Mouse (Mus musculus) CD4-positive, CD25-positive, alpha-beta regulatory T cell, adult 4 months (primary cell): Measurements from ENCODE around the gene Prokr1. TPM values are rescaled to one million over a fixed set of nuclear protein-coding genes. Genes with fewer than 3 reads are reported as not detected.

Experiments
- polyA plus RNA-seq, 2 experiments: library from polyadenylated mRNA; unstranded; fragments of 100-300 nt; shearing (Covaris generic); gene quantifications; one replicate each; pipeline ENCODE4 v1.2.1; 2017

Gene Prokr1
- polyA plus RNA-seq, 2 experiments from 2014 or later: 0.32 TPM; not detected in 1

Other genes starting within 250 kb of the Prokr1 start
- gene Gkn1, start 239.8 kb downstream of the Prokr1 start, polyA plus RNA-seq: not detected
- gene Gkn2, start 217.4 kb downstream of the Prokr1 start, polyA plus RNA-seq: not detected
- gene Gkn3, start 201.8 kb downstream of the Prokr1 start, polyA plus RNA-seq: not detected
- gene Bmp10, start 161.7 kb downstream of the Prokr1 start, polyA plus RNA-seq: not detected
- 100 to 1,000 TPM; 109 to 197 TPM for gene Arhgap25, start 57.5 kb downstream of the Prokr1 start, polyA plus RNA-seq
- 1 to 10 TPM; 2.9 to 5.6 TPM for gene Aplf, start 81.5 kb upstream of the Prokr1 start, polyA plus RNA-seq
- gene Efcc1, start 140.1 kb upstream of the Prokr1 start, polyA plus RNA-seq: under 1 TPM in 1 of 2 experiments, not detected in 1; 0.58 TPM
- gene Gp9, start 187.3 kb upstream of the Prokr1 start, polyA plus RNA-seq: not detected
- gene Rab43, start 221.4 kb upstream of the Prokr1 start, polyA plus RNA-seq: 10 to 100 TPM; 10.1 to 12.7 TPM
- gene Gm45140, start 245.1 kb upstream of the Prokr1 start, polyA plus RNA-seq: 1 to 10 TPM; 3.7 to 5.3 TPM
- 10 to 100 TPM; 86.8 to 89.1 TPM for gene Isy1, start 248.1 kb upstream of the Prokr1 start, polyA plus RNA-seq